In the genomic region with DNA sequence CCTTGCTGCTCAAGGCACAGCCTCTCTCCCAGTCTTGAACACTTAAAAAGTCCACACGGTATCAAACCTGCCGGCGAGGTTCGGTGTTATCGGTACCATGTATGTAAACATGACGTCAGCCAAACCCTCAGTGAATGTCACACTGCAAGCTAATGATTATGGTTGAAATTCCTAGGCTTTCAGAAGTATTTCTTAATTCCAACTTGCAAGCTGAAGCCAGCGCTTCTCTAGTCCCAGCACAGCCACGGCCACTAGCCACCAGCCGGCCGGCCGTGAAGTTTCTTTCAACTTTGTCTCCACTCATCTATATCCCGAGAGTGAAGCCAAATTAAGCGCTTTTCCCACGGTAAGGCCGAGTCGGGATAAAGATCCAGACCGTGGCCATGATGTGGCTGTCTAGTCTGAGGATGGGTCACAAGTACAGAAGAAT, we compare ENCODE assay signal across 8 mouse cellular contexts. TPM values are rescaled to one million over a fixed set of nuclear protein-coding genes. Genes with fewer than 3 reads are reported as not detected.
A peak's percentile ranks its signal among the peaks of the same experiment; 100 is the strongest.
DNase-seq lines count a peak whose midpoint lies in the region; ATAC-seq lines count a peak whose summit lies in the region.

No protein-coding gene starts in this region.

- H3K4me3 ChIP-seq in erythroblast, embryonic 14.5 days (replicated peaks): peak overlapping the region; percentile 100
- H3K4me3 ChIP-seq in hindbrain, embryonic 16.5 days (ENCODE audit: low read length): peak overlapping the region; percentile 89
- peak overlapping the region; percentile 98 for H3K4me3 ChIP-seq in liver, embryonic 15.5 days (replicated peaks)
- H3K4me3 ChIP-seq in neural tube, embryonic 14.5 days (ENCODE audit: low read depth, low read length): peak overlapping the region; percentile 81

- H3K27ac ChIP-seq in hindbrain, embryonic 16.5 days (ENCODE audit: low read depth, low read length): peak overlapping the region; percentile 70
- peak overlapping the region; percentile 97 for H3K27ac ChIP-seq in liver, embryonic 15.5 days (replicated peaks)
- H3K27ac ChIP-seq in neural tube, embryonic 14.5 days (ENCODE audit: low read depth, low read length): no peak overlapping the region

- DNase-seq in heart, adult 9 months (ENCODE audit: low spot score in 2 of 2): peak; percentile 40
- no peak for DNase-seq in heart, postnatal 25 days (ENCODE audit: low spot score)
- peak; percentile 9 for DNase-seq in WW6 (ENCODE audit: low read depth, low spot score)
- no peak for DNase-seq in left cerebral cortex, postnatal 14 days (ENCODE audit: low spot score in 2 of 2)

- H3K36me3 ChIP-seq in erythroblast, embryonic 14.5 days (ENCODE audit: control insufficient read depth): peaks cover 5% of the 10 kb centered on the region
- no peaks in the 10 kb centered on the region for H3K36me3 ChIP-seq in hindbrain, embryonic 16.5 days (ENCODE audit: control insufficient read depth, insufficient read depth, low read length)
- H3K36me3 ChIP-seq in liver, embryonic 15.5 days (replicated peaks): no peaks in the 10 kb centered on the region
- no peaks in the 10 kb centered on the region for H3K36me3 ChIP-seq in neural tube, embryonic 14.5 days (ENCODE audit: control insufficient read depth, insufficient read depth, low read length)

- peak overlapping the region; percentile 93 for H3K4me2 ChIP-seq in hindbrain, embryonic 16.5 days (ENCODE audit: low read length)
- H3K4me2 ChIP-seq in liver, embryonic 15.5 days: peak overlapping the region; percentile 71
- peak overlapping the region; percentile 76 for H3K4me2 ChIP-seq in neural tube, embryonic 14.5 days (ENCODE audit: low read depth, low read length)

- H3K9ac ChIP-seq in hindbrain, embryonic 16.5 days (ENCODE audit: low read depth, low read length): peak overlapping the region; percentile 75
- H3K9ac ChIP-seq in liver, embryonic 15.5 days: peak overlapping the region; percentile 99
- H3K9ac ChIP-seq in neural tube, embryonic 14.5 days (replicated peaks; ENCODE audit: low read depth, low read length): peak overlapping the region; percentile 62

- intact Hi-C loops in heart, postnatal 25 days (cut with DNase I): loop anchor here (2.0 to 10.0 kb wide), 2 partner anchors 38 to 470 kb away; a partner anchor contains a TSS
- intact Hi-C loops in left cerebral cortex, postnatal 14 days (cut with DNase I): no loop called here

- no peaks in the 10 kb centered on the region for H3K27me3 ChIP-seq in erythroblast, embryonic 14.5 days (ENCODE audit: control insufficient read depth)
- no peaks in the 10 kb centered on the region; the same call in 1 of the 2 replicates for H3K27me3 ChIP-seq in hindbrain, embryonic 16.5 days (replicated peaks; ENCODE audit: control insufficient read depth, insufficient read depth, low read length)
- no peaks in the 10 kb centered on the region for H3K27me3 ChIP-seq in liver, embryonic 15.5 days
- H3K27me3 ChIP-seq in neural tube, embryonic 14.5 days (ENCODE audit: control insufficient read depth, insufficient read depth, low read length): 0 out of 2 replicates have a peak, but pooled peaks cover 2% of the 10 kb centered on the region

- ATAC-seq in hindbrain, embryonic 16.5 days: peak; percentile 41
- ATAC-seq in liver, embryonic 15.5 days (ENCODE audit: insufficient read depth): peak; percentile 60
- ATAC-seq in neural tube, embryonic 14.5 days (ENCODE audit: low read depth): peak; percentile 42

- no peaks in the 10 kb centered on the region; the same call in 1 of the 2 replicates for H3K9me3 ChIP-seq in erythroblast, embryonic 14.5 days (ENCODE audit: control insufficient read depth, low read length)
- no peaks in the 10 kb centered on the region for H3K9me3 ChIP-seq in hindbrain, embryonic 16.5 days (ENCODE audit: control insufficient read depth, low read length)
- H3K9me3 ChIP-seq in liver, embryonic 15.5 days (replicated peaks): no peaks in the 10 kb centered on the region
- H3K9me3 ChIP-seq in neural tube, embryonic 14.5 days (ENCODE audit: control insufficient read depth, low read length): no peaks in the 10 kb centered on the region

- peaks cover 17% of the 10 kb centered on the region for H3K4me1 ChIP-seq in erythroblast, embryonic 14.5 days (ENCODE audit: control insufficient read depth)
- H3K4me1 ChIP-seq in hindbrain, embryonic 16.5 days (ENCODE audit: control insufficient read depth, insufficient read depth, low read depth, low read length): peaks cover 7% of the 10 kb centered on the region
- peaks cover 12% of the 10 kb centered on the region for H3K4me1 ChIP-seq in liver, embryonic 15.5 days (replicated peaks)
- no peaks in the 10 kb centered on the region for H3K4me1 ChIP-seq in neural tube, embryonic 14.5 days (ENCODE audit: control insufficient read depth, insufficient read depth, low read length)

- under 1% methylated on average over 17 of the region's 17 CpGs for WGBS in hindbrain, embryonic 16.5 days
- WGBS in liver, embryonic 15.5 days (ENCODE audit: insufficient replicate concordance): 1% methylated on average over 17 of the region's 17 CpGs
- under 1% methylated on average over 17 of the region's 17 CpGs for WGBS in neural tube, embryonic 14.5 days

RNA-seq across cellular contexts. Expression of a gene that starts 0.7 kb away (rescaled TPM):
- total RNA-seq in heart, postnatal 25 days (2021): 10 to 100 TPM; 10.8 to 14.6 TPM
- polyA plus RNA-seq in erythroblast, embryonic 14.5 days (2012): 0.39 and 0.52 TPM in 2 replicates
- 4.9 and 6.2 TPM in 2 replicates for polyA plus RNA-seq in hindbrain, embryonic 16.5 days (2015; fragmentation: Nextera tagmentation; extraction: Ambion mirVana)
- polyA plus RNA-seq in liver, embryonic 15.5 days (2015; fragmentation: Nextera tagmentation; extraction: Ambion mirVana): 20.4 and 21.1 TPM in 2 replicates
- polyA plus RNA-seq in neural tube, embryonic 14.5 days (2014; fragmentation: Nextera tagmentation; extraction: Ambion mirVana): 5.5 and 6.9 TPM in 2 replicates
- total RNA-seq in left cerebral cortex, postnatal 14 days (2021): 10 to 100 TPM in 1 of 2 experiments, 1 to 10 TPM in 1; 9.7 to 10.7 TPM

Comparison
In these comparisons a context has a peak if more than half of its experiments do, and no peak if none do; other contexts are left out.
1. DNase-seq: peak in heart, adult 9 months (2 of 2) and WW6 (single experiment); none in heart, postnatal 25 days (single experiment) and left cerebral cortex, postnatal 14 days (0 of 2).
2. Peak in every context shown above with its lines, with median percentiles within 50 percentile points of each other: H3K4me3 ChIP-seq, ATAC-seq, H3K4me2 ChIP-seq and H3K9ac ChIP-seq.